Mouse (Mus musculus) heart, embryonic 16.5 days (tissue): ENCODE measurements around the gene 1500015O10Rik. TPM values are rescaled to one million over a fixed set of nuclear protein-coding genes. Genes with fewer than 3 reads are reported as not detected.

Experiments
- ATAC-seq: fragments of 200-750 bp; cut with Nextera tagmentation; replicated peaks from 2 replicates; pipeline ENCODE4 v1.8.0; 2017; ENCODE audit warnings: moderate number of reproducible peaks; ENCODE audit not compliant: insufficient read depth, low FRiP score; ENCODE audit errors: extremely low read depth
- H3K27ac ChIP-seq: fragments of 300-500 bp; sonication (generic); 2 replicates; pipeline ENCODE4 v1.5.1; 2014; ENCODE audit warnings: mild to moderate bottlenecking, low read length, control low read depth, moderate library complexity
- H3K27me3 ChIP-seq: fragments of 300-500 bp; sonication (generic); 2 replicates; pipeline ENCODE4 v1.6.1; 2014; ENCODE audit warnings: low read length, mixed read lengths; ENCODE audit not compliant: control insufficient read depth, insufficient read depth
- H3K36me3 ChIP-seq: fragments of 300-500 bp; sonication (generic); 2 replicates; pipeline ENCODE4 v1.6.1; 2014; ENCODE audit not compliant: control insufficient read depth, insufficient read depth
- H3K4me1 ChIP-seq: fragments of 300-500 bp; sonication (generic); 2 replicates; pipeline ENCODE4 v1.6.1; 2014; ENCODE audit warnings: low read length, mixed read lengths; ENCODE audit not compliant: control insufficient read depth, insufficient read depth
- H3K4me2 ChIP-seq: fragments of 300-500 bp; sonication (generic); 2 replicates; pipeline ENCODE4 v1.6.1; 2014; ENCODE audit warnings: low read depth, mild to moderate bottlenecking, control low read depth, low read length
- H3K4me3 ChIP-seq: fragments of 300-500 bp; sonication (generic); 2 replicates; pipeline ENCODE4 v1.5.1; 2014; ENCODE audit warnings: mild to moderate bottlenecking, control low read depth, low read length
- H3K9ac ChIP-seq: fragments of 300-500 bp; sonication (generic); 2 replicates; pipeline ENCODE4 v1.6.1; 2014; ENCODE audit warnings: low read length, control low read depth
- H3K9me3 ChIP-seq: fragments of 300-500 bp; sonication (generic); replicated peaks from 2 replicates; pipeline ENCODE4 v1.6.1; 2016; ENCODE audit warnings: low read length; ENCODE audit not compliant: control insufficient read depth
- WGBS: fragments of 180-500 bp; shearing (Covaris S2); extraction: QIAGEN DNeasy Blood & Tissue Kit; methylation state at CpG from one replicate; pipeline ENCODE4 v1.1.7; 2014; 5-methylcytosine and 5-hydroxymethylcytosine counted together
- polyA plus RNA-seq: library from polyadenylated mRNA; unstranded; fragments of >200 nt; fragmentation: Nextera tagmentation; extraction: Ambion mirVana; gene quantifications from 2 replicates; pipeline ENCODE4 v1.2.1, GENCODE M21; 2015

The 1500015O10Rik gene
- polyA plus RNA-seq, 1 experiment from 2014 or later: 19.4 TPM

DNA sequence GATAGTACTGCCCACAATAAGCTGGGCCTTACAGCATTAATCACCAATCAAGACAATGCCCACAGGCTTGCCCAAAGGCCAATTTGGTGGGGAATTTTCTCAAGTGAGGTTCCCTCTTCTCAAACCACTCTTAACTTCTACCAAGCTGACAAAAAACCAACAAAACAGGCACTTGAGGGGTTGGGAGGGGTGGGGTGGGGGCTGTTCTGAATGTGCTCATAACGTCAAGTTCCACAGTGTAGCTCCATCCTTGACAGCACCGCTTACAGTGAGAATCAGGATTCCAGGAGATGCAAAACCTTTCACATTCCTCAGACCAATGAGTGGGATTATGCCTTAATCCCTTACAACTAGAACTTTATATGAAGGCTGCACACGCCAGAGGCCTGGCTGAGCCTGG lies 52.8 kb downstream of the 1500015O10Rik start:
- Histone ChIP-seq H3K36me3 (peaks cover 4% of the 10 kb centered on the region), H3K27ac (no peak overlapping the region), H3K9me3 (no peaks in the 10 kb centered on the region), H3K9ac (no peak overlapping the region), H3K4me3 (no peak overlapping the region), H3K4me2 (no peak overlapping the region), H3K4me1 (peaks cover 15% of the 10 kb centered on the region), H3K27me3 (no peaks in the 10 kb centered on the region)
- WGBS: 80% methylated on average over 3 of the region's 3 CpGs
- ATAC-seq: no peak

DNA sequence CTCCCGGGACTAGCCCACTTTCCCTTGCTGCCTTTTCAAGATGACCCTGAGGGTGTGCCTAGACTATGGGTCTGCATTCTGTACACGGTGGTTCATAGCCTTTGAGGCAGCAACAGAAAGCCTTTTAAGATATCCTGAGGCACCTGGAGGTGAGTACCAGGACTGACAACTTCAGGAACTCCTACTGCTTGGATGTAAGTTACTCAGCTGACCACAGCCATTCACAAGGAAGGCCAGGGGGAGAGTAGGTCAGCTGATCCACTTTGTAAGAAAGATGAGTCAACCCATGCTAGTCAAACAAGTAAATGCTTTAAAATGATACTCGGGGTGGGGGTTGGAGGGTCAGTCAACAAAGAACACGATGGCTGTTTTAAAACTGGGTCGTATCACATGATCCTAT lies 54.9 kb downstream of the 1500015O10Rik start:
- no peak for ATAC-seq
- Histone ChIP-seq H3K36me3 (no peaks in the 10 kb centered on the region; the same call in 1 of the 2 replicates), H3K4me3 (no peak overlapping the region), H3K4me1 (peaks cover 15% of the 10 kb centered on the region), H3K27ac (no peak overlapping the region), H3K9me3 (no peaks in the 10 kb centered on the region), H3K4me2 (no peak overlapping the region), H3K27me3 (no peaks in the 10 kb centered on the region), H3K9ac (no peak overlapping the region)
- WGBS: 77% methylated on average over 5 of the region's 5 CpGs

DNA sequence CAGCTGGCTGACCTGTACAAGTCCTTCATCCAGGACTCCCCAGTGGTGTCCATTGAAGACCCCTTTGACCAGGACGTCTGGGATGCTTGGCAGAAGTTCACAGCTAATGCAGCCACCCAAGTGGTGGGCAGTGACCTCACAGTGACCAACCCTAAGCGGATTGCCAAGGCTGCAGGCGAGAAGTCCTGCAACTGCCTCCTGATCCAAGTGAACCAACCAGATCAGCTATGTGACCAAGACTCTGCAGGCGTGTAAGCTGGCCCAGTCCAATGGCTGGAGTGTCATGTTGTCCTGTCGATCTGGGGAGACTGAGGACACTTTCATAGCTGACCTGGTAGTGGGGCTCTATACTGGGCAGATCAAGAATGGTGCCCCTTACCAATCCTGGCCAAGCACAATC lies 56.3 kb downstream of the 1500015O10Rik start:
- no peak overlapping the region for H3K4me2 ChIP-seq
- H3K9me3 ChIP-seq: no peaks in the 10 kb centered on the region
- no peak overlapping the region for H3K9ac ChIP-seq
- H3K27ac ChIP-seq: no peak overlapping the region
- H3K27me3 ChIP-seq: no peaks in the 10 kb centered on the region
- WGBS: 89% methylated on average over 5 of the region's 5 CpGs
- H3K4me3 ChIP-seq: no peak overlapping the region
- no peak for ATAC-seq
- no peaks in the 10 kb centered on the region; the same call in 1 of the 2 replicates for H3K36me3 ChIP-seq
- peaks cover 4% of the 10 kb centered on the region for H3K4me1 ChIP-seq

DNA sequence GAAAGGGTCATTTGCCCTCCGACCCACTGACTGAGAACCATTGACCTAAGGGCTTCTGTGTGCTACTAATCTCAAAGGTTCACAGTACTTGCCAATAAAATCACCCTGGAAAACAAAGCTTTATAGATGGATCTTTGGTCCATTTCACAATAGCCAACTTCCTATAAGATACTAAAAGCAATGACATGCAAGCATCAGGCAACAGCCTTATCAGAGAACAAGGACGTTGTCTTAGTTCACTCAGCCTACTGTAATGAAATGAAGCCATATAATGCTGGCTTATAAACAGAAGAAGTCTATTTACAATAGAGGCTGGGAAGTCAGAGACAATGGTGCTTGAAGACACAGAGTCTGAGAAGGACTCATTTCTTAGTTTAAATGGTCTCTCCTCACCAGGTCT lies 59.4 kb downstream of the 1500015O10Rik start:
- no peak overlapping the region for H3K9ac ChIP-seq
- no peaks in the 10 kb centered on the region for H3K27me3 ChIP-seq
- WGBS: 81% methylated on average over 2 of the region's 2 CpGs
- no peaks in the 10 kb centered on the region for H3K9me3 ChIP-seq
- H3K36me3 ChIP-seq: no peaks in the 10 kb centered on the region; the same call in 1 of the 2 replicates
- no peaks in the 10 kb centered on the region for H3K4me1 ChIP-seq
- no peak overlapping the region for H3K27ac ChIP-seq
- no peak for ATAC-seq
- H3K4me3 ChIP-seq: no peak overlapping the region
- H3K4me2 ChIP-seq: no peak overlapping the region

Other genes starting within 250 kb of the 1500015O10Rik start
- gene Uxs1, start 97.2 kb downstream of the 1500015O10Rik start, polyA plus RNA-seq: 10.5 and 11.0 TPM in 2 replicates
- 50.7 and 51.0 TPM in 2 replicates for gene Tpp2, start 203.0 kb downstream of the 1500015O10Rik start, polyA plus RNA-seq